Mouse (Mus musculus): ENCODE measurements at regions not wholly inside any gene's neighbourhood (a gene's known extent, or its start where the extent isn't known, plus 50 kb on each side); places are given as distances from the start of the nearest gene placed in this dataset.
A peak's percentile ranks its signal among the peaks of the same experiment; 100 is the strongest.

GRCm38 (mm10) chr9:23027377-23028313 lies 195.2 kb upstream of the Bmper start:
- TF ChIP-seq CTCF (IDR thresholded peaks at IDR 0.05; ENCODE audit: control insufficient read depth, insufficient read depth, low read length) (peak; percentile 42), POLR2A (IDR thresholded peaks at IDR 0.05; ENCODE audit: borderline replicate concordance, control insufficient read depth, low read depth, low read length) (no peak)

Data from bone marrow, adult 2 months (tissue).